Mouse (Mus musculus): ENCODE data around the gene Chd1l. TPM values are rescaled to one million over a fixed set of nuclear protein-coding genes. Genes with fewer than 3 reads are reported as not detected.

Gene Chd1l
- total RNA-seq, 2 experiments from 2014 or later, result 12.9 to 13.8 TPM

GRCm38 (mm10) chr3:97620657-97621056, 10.7 kb upstream of the Chd1l start:
- peak in 1 of 2 experiments; percentile 7 for DNase-seq (ENCODE audit: low spot score in 2 of 2)

- no peak for DNase-seq (ENCODE audit: low spot score in 2 of 2)
Measured at GRCm38 (mm10) chr3:97617899-97618298, 7.9 kb upstream of the Chd1l start.

GRCm38 (mm10) chr3:97617091-97617825, 7.3 kb upstream of the Chd1l start:
- DNase-seq (ENCODE audit: low spot score in 2 of 2), result no peak

- DNase-seq (ENCODE audit: low spot score in 2 of 2), result no peak
Measured at GRCm38 (mm10) chr3:97615933-97616332, 5.9 kb upstream of the Chd1l start.

- no peak for DNase-seq (ENCODE audit: low spot score in 2 of 2)
Measured at GRCm38 (mm10) chr3:97615154-97615553, 5.2 kb upstream of the Chd1l start.

GRCm38 (mm10) chr3:97611021-97611420, 1.0 kb upstream of the Chd1l start:
- no peak for DNase-seq (ENCODE audit: low spot score in 2 of 2)

- peak in 1 of 2 experiments; percentile 16 for DNase-seq (ENCODE audit: low spot score in 2 of 2)
Measured at GRCm38 (mm10) chr3:97609201-97609844, 680 bp downstream of the Chd1l start.

GRCm38 (mm10) chr3:97600050-97600832, 9.8 kb downstream of the Chd1l start:
- DNase-seq (ENCODE audit: low spot score in 2 of 2), result no peak

GRCm38 (mm10) chr3:97596796-97597195, 13.2 kb downstream of the Chd1l start:
- DNase-seq (ENCODE audit: low spot score in 2 of 2), result no peak

- no peak for DNase-seq (ENCODE audit: low spot score in 2 of 2)
Measured at GRCm38 (mm10) chr3:97595066-97595465, 14.9 kb downstream of the Chd1l start.

GRCm38 (mm10) chr3:97594140-97594539, 15.9 kb downstream of the Chd1l start:
- no peak for DNase-seq (ENCODE audit: low spot score in 2 of 2)

GRCm38 (mm10) chr3:97593089-97593488, 16.9 kb downstream of the Chd1l start:
- DNase-seq (ENCODE audit: low spot score in 2 of 2), result no peak

GRCm38 (mm10) chr3:97590699-97591098, 19.3 kb downstream of the Chd1l start:
- no peak for DNase-seq (ENCODE audit: low spot score in 2 of 2)

GRCm38 (mm10) chr3:97587656-97588055, 22.3 kb downstream of the Chd1l start:
- no peak for DNase-seq (ENCODE audit: low spot score in 2 of 2)

GRCm38 (mm10) chr3:97585383-97586160, 24.4 kb downstream of the Chd1l start:
- peak; percentile 37 to 65 for DNase-seq (ENCODE audit: low spot score in 2 of 2)

GRCm38 (mm10) chr3:97573807-97574206, 36.2 kb downstream of the Chd1l start:
- DNase-seq (ENCODE audit: low spot score in 2 of 2), result no peak

GRCm38 (mm10) chr3:97564588-97564987, 45.4 kb downstream of the Chd1l start:
- no peak for DNase-seq (ENCODE audit: low spot score in 2 of 2)

GRCm38 (mm10) chr3:97558554-97558953, 51.4 kb downstream of the Chd1l start:
- no peak for DNase-seq (ENCODE audit: low spot score in 2 of 2)

GRCm38 (mm10) chr3:97546205-97546604, 63.8 kb downstream of the Chd1l start:
- no peak for DNase-seq (ENCODE audit: low spot score in 2 of 2)

- no peak for DNase-seq (ENCODE audit: low spot score in 2 of 2)
Measured at GRCm38 (mm10) chr3:97540171-97540570, 69.8 kb downstream of the Chd1l start.

GRCm38 (mm10) chr3:97538634-97539033, 71.4 kb downstream of the Chd1l start:
- DNase-seq (ENCODE audit: low spot score in 2 of 2), result no peak

Data from gastrocnemius, postnatal 4 days (tissue).